Mouse (Mus musculus): ENCODE measurements at regions not wholly inside any gene's neighbourhood (a gene's known extent, or its start where the extent isn't known, plus 50 kb on each side); places are given as distances from the start of the nearest gene placed in this dataset.

- Histone ChIP-seq H3K4me3 (no peak overlapping the region), H3K4me2 (no peak overlapping the region), H3K36me3 (replicated peaks) (no peaks in the 10 kb centered on the region), H3K9me3 (no peaks in the 10 kb centered on the region), H3K9ac (no peak overlapping the region), H3K27ac (no peak overlapping the region), H3K4me1 (no peaks in the 10 kb centered on the region), H3K27me3 (replicated peaks) (no peaks in the 10 kb centered on the region)
- WGBS = 41% methylated on average over 1 of the region's 1 CpGs
- ATAC-seq (replicated peaks) = no peak
Measured at GRCm38 (mm10) chr6:24238541-24238940, 70.6 kb upstream of the Slc13a1 start.

GRCm38 (mm10) chr6:24238054-24238453 lies 70.2 kb upstream of the Slc13a1 start:
- no peaks in the 10 kb centered on the region for H3K9me3 ChIP-seq
- no peaks in the 10 kb centered on the region for H3K4me1 ChIP-seq
- 67% methylated on average over 2 of the region's 2 CpGs for WGBS
- H3K27me3 ChIP-seq (replicated peaks) = no peaks in the 10 kb centered on the region
- ATAC-seq (replicated peaks) = no peak
- no peak overlapping the region for H3K4me3 ChIP-seq
- H3K4me2 ChIP-seq = no peak overlapping the region
- H3K27ac ChIP-seq = no peak overlapping the region
- no peaks in the 10 kb centered on the region for H3K36me3 ChIP-seq (replicated peaks)
- H3K9ac ChIP-seq = no peak overlapping the region

- no peak overlapping the region for H3K27ac ChIP-seq
- WGBS = 77% methylated on average over 2 of the region's 2 CpGs
- no peaks in the 10 kb centered on the region for H3K9me3 ChIP-seq
- no peaks in the 10 kb centered on the region for H3K4me1 ChIP-seq
- no peak for ATAC-seq (replicated peaks)
- no peaks in the 10 kb centered on the region for H3K27me3 ChIP-seq (replicated peaks)
- no peak overlapping the region for H3K4me3 ChIP-seq
- no peak overlapping the region for H3K9ac ChIP-seq
- H3K4me2 ChIP-seq = no peak overlapping the region
- no peaks in the 10 kb centered on the region for H3K36me3 ChIP-seq (replicated peaks)
Measured at GRCm38 (mm10) chr6:24233626-24234025, 65.7 kb upstream of the Slc13a1 start.

GRCm38 (mm10) chr6:24220589-24220988 lies 52.7 kb upstream of the Slc13a1 start:
- no peak for ATAC-seq (replicated peaks)
- Histone ChIP-seq H3K9me3 (no peaks in the 10 kb centered on the region), H3K27me3 (replicated peaks) (no peaks in the 10 kb centered on the region), H3K4me2 (no peak overlapping the region), H3K4me3 (no peak overlapping the region), H3K36me3 (replicated peaks) (no peaks in the 10 kb centered on the region), H3K4me1 (no peaks in the 10 kb centered on the region), H3K9ac (no peak overlapping the region), H3K27ac (no peak overlapping the region)
- WGBS = 90% methylated on average over 1 of the region's 1 CpGs

GRCm38 (mm10) chr6:24219882-24220522 lies 52.1 kb upstream of the Slc13a1 start:
- Histone ChIP-seq H3K9me3 (no peaks in the 10 kb centered on the region), H3K36me3 (replicated peaks) (no peaks in the 10 kb centered on the region), H3K4me3 (no peak overlapping the region), H3K9ac (no peak overlapping the region), H3K4me1 (no peaks in the 10 kb centered on the region), H3K27ac (no peak overlapping the region), H3K27me3 (replicated peaks) (no peaks in the 10 kb centered on the region), H3K4me2 (no peak overlapping the region)
- WGBS = 77% methylated on average over 3 of the region's 3 CpGs
- ATAC-seq (replicated peaks) = no peak

Measured in midbrain, embryonic 15.5 days (tissue).